Mouse (Mus musculus) Patski (cell line): ENCODE measurements around the gene Ccn1. TPM values are rescaled to one million over a fixed set of nuclear protein-coding genes. Genes with fewer than 3 reads are reported as not detected.
A peak's percentile ranks its signal among the peaks of the same experiment; 100 is the strongest.

Experiments
- ATAC-seq: fragments of 100-300 bp; one replicate; pipeline ENCODE4 v1.8.0; 2021
- CTCF ChIA-PET: fragments of 350-600 bp; sonication (Branson Sonifier 250); formaldehyde crosslinking; loops from one replicate; lab custom pipeline; 2022; ENCODE audit warnings: inconsistent platforms; lab: Charles Lee
- POLR2A ChIA-PET: fragments of 350-600 bp; sonication (Branson Sonifier 250); formaldehyde crosslinking; loops from one replicate; lab custom pipeline; 2022; ENCODE audit warnings: antibody characterized with exemption, inconsistent platforms; lab: Charles Lee
- DNase-seq: peaks from one replicate; pipeline ENCODE4 v3.0.0-alpha.2; 2011; ENCODE audit warnings: low read depth, low spot score
- H3K27me3 ChIP-seq: fragments of 371-371 bp; one replicate; pipeline ENCODE4 v1.5.1; 2021
- CTCF ChIP-seq: fragments of 100-300 bp; IDR thresholded peaks from one replicate; pipeline ENCODE4 v1.5.1; 2021
- in situ Hi-C: fragments of 300-500 bp; cut with MboI; formaldehyde crosslinking; loops from 3 replicates; pipeline ENCODE4 v1.11.1; 2018; ENCODE audit warnings: low pct_unique_long_range_greater_than_20kb, mixed read lengths
- polyA plus RNA-seq: library from polyadenylated mRNA; unstranded; gene quantifications from one replicate; pipeline ENCODE4 v1.2.3, GENCODE M21; 2021

Gene Ccn1
- polyA plus RNA-seq, 1 experiment from 2014 or later, result 1,216 TPM

DNA sequence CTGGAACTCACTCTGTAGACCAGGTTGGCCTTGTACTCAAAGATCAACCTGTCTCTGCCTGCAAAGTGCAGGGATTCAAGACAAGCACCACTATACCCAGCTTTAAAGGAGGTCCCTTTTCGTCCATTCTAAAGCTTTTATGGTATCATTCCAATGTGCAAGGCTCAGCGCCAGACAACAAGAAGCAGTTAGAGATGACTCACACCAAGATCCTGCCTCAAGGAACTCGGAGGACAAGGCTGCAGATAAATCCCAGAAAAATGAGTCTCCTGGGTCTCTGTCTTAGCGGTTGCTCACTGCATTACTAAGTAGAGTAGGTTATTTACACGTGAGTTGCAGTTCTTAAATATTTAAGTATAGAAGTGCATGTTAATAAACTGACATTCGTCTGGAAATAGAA, 26.4 kb upstream of the Ccn1 start:
- no peaks in the 10 kb centered on the region for H3K27me3 ChIP-seq
- ATAC-seq (peak; percentile 51), DNase-seq (peak; percentile 54)
- in situ Hi-C loops, result no loop called here
- POLR2A ChIA-PET, result no interaction called here
- CTCF ChIA-PET, result interaction anchor here (1.2 to 2.9 kb wide), 3 partner anchors 17 to 78 kb away, joined by 3 to 9 read pairs (median 3); no protein-coding TSS in a partner anchor
- no peak for TF ChIP-seq CTCF

GRCm38 (mm10) chr3:145674815-145675214, 25.0 kb upstream of the Ccn1 start:
- POLR2A ChIA-PET, result no interaction called here
- CTCF ChIA-PET, result interaction anchor here (0.9 to 2.9 kb wide), 5 partner anchors 10 to 18 kb away, joined by 3 to 9 read pairs (median 4); no protein-coding TSS in a partner anchor
- DNase-seq (no peak), ATAC-seq (no peak)
- H3K27me3 ChIP-seq, result no peaks in the 10 kb centered on the region
- no peak for TF ChIP-seq CTCF
- in situ Hi-C loops, result no loop called here

DNA sequence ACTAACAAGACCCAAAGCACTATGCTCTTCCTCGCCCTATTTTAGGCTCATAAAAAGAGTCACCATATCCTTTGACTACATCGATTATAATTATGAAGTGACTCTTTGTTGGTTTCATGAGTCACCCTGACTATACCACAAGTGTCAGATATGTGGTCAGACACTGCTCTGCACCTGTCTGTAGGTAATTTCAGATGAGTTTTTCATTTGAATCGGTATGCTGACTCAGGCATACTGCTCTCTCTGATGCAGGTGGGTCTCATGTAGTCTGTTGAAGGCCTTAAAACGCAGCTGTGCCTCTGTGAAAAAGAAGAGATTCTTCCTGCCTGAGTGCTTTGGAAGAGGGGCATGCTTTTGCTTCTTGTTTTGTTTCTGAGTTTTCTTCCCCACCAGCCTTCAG, 16.6 kb upstream of the Ccn1 start:
- ChIA-PET POLR2A (interaction anchor here (0.6 kb wide), 1 partner anchor 34 kb away, joined by 4 read pairs; no protein-coding TSS in a partner anchor), CTCF (interaction anchor here (1.2 to 2.4 kb wide), 2 partner anchors 14 to 16 kb away, joined by 3 to 6 read pairs; partner anchors contain the start of gene Ccn1)
- TF ChIP-seq CTCF, result no peak
- in situ Hi-C loops, result no loop called here
- no peak for DNase-seq
- no peaks in the 10 kb centered on the region for H3K27me3 ChIP-seq
- no peak for ATAC-seq

DNA sequence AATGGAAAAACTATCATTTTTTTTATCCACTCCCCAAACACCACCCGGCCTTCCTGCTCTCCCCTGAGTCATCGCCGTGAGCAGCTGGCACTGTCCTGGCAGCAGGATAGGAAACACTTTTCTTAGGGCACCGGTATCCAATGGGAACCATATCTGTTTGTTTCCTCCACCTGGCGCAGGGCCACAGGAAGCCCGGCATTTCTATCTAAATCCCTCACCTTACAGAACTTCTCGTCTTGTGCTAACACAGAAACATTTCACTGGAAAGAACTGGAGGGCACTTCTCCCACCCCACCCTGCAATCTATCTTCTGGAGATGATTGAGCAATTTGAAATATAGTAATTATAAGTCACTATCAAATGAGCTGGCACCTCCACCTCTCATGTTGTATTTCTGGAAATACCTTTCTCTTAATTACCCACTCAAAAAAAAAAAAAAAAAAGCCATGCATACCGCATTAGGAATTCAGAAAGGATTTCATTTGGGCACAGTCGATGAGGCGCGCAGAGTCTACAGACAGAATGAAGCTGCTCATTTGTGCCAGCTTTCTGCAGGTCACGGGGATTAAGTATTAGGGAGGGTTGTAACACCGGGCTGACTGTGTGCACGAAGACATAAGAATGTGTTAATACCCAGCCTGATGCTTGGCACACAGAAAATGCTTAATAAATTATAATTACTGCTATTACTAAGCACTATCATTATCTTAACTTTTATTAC, 7.4 kb upstream of the Ccn1 start:
- ATAC-seq, result peak; percentile 37
- TF ChIP-seq CTCF, result no peak
- no peaks in the 10 kb centered on the region for H3K27me3 ChIP-seq
- ChIA-PET POLR2A (interaction anchor here (0.7 to 1.4 kb wide), 4 partner anchors 8 to 169 kb away, joined by 3 to 5 read pairs (median 4); no protein-coding TSS in a partner anchor), CTCF (interaction anchor here (1.6 to 2.4 kb wide), 2 partner anchors 11 to 24 kb away, joined by 3 to 9 read pairs; no protein-coding TSS in a partner anchor)
- peak; percentile 75 for DNase-seq
- in situ Hi-C loops, result no loop called here

- ChIA-PET CTCF (interaction anchor here (0.8 kb wide), 1 partner anchor 70 kb away, joined by 4 read pairs; no protein-coding TSS in a partner anchor), POLR2A (interaction anchor here (0.6 kb wide), 1 partner anchor 169 kb away, joined by 6 read pairs; no protein-coding TSS in a partner anchor)
- DNase-seq, result no peak
- no peaks in the 10 kb centered on the region for H3K27me3 ChIP-seq
- no peak for TF ChIP-seq CTCF
- in situ Hi-C loops, result loop anchor here (5.0 kb wide), 1 partner anchor 247 kb away; no protein-coding TSS in a partner anchor
- ATAC-seq, result no peak
Measured at GRCm38 (mm10) chr3:145654944-145655343, 5.2 kb upstream of the Ccn1 start.

GRCm38 (mm10) chr3:145654028-145654427, 4.2 kb upstream of the Ccn1 start:
- POLR2A ChIA-PET, result interaction anchor here (0.6 to 1.1 kb wide), 2 partner anchors 9 to 191 kb away, joined by 3 to 5 read pairs; no protein-coding TSS in a partner anchor
- CTCF ChIA-PET, result interaction anchor here (0.7 kb wide), 1 partner anchor 9 kb away, joined by 3 read pairs; no protein-coding TSS in a partner anchor
- in situ Hi-C loops, result loop anchor here (5.0 kb wide), 1 partner anchor 248 kb away; no protein-coding TSS in a partner anchor
- DNase-seq, result no peak
- no peaks in the 10 kb centered on the region for H3K27me3 ChIP-seq
- no peak for TF ChIP-seq CTCF
- ATAC-seq, result no peak

GRCm38 (mm10) chr3:145653191-145653940, 3.6 kb upstream of the Ccn1 start:
- in situ Hi-C loops, result loop anchor here (5.0 kb wide), 1 partner anchor 249 kb away; no protein-coding TSS in a partner anchor
- ATAC-seq (peak; percentile 55), DNase-seq (peak; percentile 64)
- ChIA-PET POLR2A (interaction anchor here (0.9 to 5.2 kb wide), 4 partner anchors 9 to 77 kb away, joined by 3 to 51 read pairs (median 4); no protein-coding TSS in a partner anchor), CTCF (interaction anchor here (0.7 to 1.8 kb wide), 3 partner anchors 9 to 76 kb away, joined by 3 to 8 read pairs (median 4); no protein-coding TSS in a partner anchor)
- no peaks in the 10 kb centered on the region for H3K27me3 ChIP-seq
- TF ChIP-seq CTCF, result no peak

DNA sequence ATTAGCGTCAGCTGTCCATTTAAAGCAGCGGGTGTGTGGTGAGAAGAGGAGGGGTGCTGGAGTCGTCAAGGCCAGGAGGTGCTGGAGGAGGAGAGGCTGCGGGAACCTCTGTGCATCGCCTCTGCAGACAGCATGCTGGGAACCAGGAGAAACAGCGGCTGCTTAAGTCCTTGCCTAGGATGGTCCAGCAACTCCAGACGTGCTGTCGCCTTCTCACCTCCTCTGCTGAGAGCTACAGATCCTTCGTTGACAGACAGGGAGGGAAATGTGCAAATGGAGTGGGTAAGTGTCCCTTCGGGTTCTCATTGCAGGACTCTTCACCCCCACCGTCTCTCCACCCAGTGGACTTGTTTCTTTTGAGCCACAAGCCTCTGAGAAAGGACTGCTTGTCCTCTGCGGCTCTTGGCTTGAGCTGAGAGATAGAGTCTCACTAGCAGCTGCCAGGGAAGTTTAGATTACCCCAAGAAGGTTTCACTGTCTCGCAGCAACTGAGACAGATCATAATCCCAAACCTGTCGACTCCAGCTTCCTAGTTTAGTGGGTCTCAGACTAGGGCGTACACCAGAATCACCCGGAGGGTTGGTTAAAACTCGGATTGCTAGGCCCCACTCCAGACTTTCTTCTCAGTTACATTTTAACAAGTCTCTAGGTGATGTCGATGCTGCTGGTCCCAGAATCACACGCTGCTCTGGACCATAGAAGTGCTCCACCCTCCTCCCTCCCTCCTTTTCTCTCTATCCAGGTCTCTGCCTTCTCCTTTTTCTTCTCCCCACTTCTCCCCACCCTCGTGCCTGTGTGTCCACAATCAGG, 2.7 kb upstream of the Ccn1 start:
- CTCF ChIA-PET, result interaction anchor here (0.7 to 1.8 kb wide), 5 partner anchors 43 to 249 kb away, joined by 3 to 8 read pairs (median 4); no protein-coding TSS in a partner anchor
- POLR2A ChIA-PET, result interaction anchor here (0.6 to 5.2 kb wide), 11 partner anchors 19 to 258 kb away, joined by 3 to 51 read pairs (median 3); partner anchors contain the start of gene Ddah1
- TF ChIP-seq CTCF, result no peak
- DNase-seq (peak; percentile 46), ATAC-seq (peak; percentile 0)
- no peaks in the 10 kb centered on the region for H3K27me3 ChIP-seq
- in situ Hi-C loops, result loop anchor here (5.0 kb wide), 1 partner anchor 250 kb away; no protein-coding TSS in a partner anchor

- in situ Hi-C loops, result loop anchor here (5.0 kb wide), 1 partner anchor 250 kb away; no protein-coding TSS in a partner anchor
- no peak for TF ChIP-seq CTCF
- POLR2A ChIA-PET, result interaction anchor here (0.6 to 5.2 kb wide), 19 partner anchors 18 to 259 kb away, joined by 3 to 51 read pairs (median 3); partner anchors contain the start of gene Ddah1
- DNase-seq (no peak), ATAC-seq (no peak)
- H3K27me3 ChIP-seq, result no peaks in the 10 kb centered on the region
- CTCF ChIA-PET, result interaction anchor here (0.7 to 1.8 kb wide), 6 partner anchors 24 to 249 kb away, joined by 3 to 8 read pairs (median 4); no protein-coding TSS in a partner anchor
Measured at GRCm38 (mm10) chr3:145651978-145652321, 2.2 kb upstream of the Ccn1 start.
